Mouse (Mus musculus) left cerebral cortex, adult 18-20 months (tissue): ENCODE data around the gene Kctd13. TPM values are rescaled to one million over a fixed set of nuclear protein-coding genes. Genes with fewer than 3 reads are reported as not detected.

ENCODE experiments used
- DNase-seq, 2 experiments: peaks; one replicate each; pipeline ENCODE4 v3.0.0; 2021 to 2022; ENCODE audit warnings: low spot score in 2 of 2, mixed read lengths in 1 of 2
- total RNA-seq, 2 experiments: library from RNA; stranded (reverse); gene quantifications; 2 replicates each; pipeline ENCODE4 v1.2.3; 2021

The Kctd13 gene
- total RNA-seq, 2 experiments from 2014 or later, result 136 to 158 TPM

DNA sequence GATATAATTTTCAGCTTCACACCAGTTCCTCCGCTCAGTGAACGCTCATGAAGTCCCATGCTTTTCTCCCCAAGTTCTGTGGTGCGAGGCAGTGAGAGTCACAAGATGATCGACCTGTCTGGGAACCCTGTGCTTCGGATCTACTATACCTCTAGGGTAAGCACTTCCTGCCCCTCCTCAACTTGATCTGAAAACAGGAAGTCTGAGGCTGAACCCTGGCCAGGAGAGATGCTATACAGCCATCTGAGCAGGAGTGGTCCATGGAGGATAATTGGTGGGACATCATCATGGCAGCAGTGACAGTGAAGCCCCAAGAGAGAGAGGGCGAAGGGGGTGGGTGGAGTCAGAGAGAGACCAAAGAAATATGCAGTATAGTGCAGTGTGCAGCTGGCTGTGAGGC is 50.2 kb downstream of the Kctd13 start:
- DNase-seq, result no peak

GRCm38 (mm10) chr7:126981601-126982000 is 52.9 kb downstream of the Kctd13 start:
- DNase-seq, result no peak

- no peak for DNase-seq
Observed at GRCm38 (mm10) chr7:126982054-126982453, 53.4 kb downstream of the Kctd13 start.

DNA sequence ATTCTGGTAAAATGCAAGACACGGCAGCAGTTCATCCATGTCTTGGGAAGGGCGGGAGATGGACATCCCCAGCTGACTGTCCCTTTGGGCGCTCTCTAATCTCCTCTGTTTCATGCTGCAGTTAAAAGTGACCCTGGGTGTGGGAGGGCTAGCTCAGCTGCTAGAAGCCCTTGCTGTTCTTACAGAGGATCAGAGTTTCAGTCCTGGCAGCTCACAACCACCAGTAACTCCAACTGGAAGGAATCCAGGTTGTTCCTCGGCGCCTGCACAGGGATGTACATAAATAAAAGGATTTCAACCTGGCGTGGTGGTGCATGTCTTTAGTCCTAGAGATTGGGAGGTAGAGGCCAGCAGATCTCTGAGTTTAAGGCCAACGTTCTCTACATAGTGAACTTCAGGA is 54.4 kb downstream of the Kctd13 start:
- no peak for DNase-seq

- peak; percentile 58 to 72 for DNase-seq
Observed at GRCm38 (mm10) chr7:126984667-126985444, 56.2 kb downstream of the Kctd13 start.

DNA sequence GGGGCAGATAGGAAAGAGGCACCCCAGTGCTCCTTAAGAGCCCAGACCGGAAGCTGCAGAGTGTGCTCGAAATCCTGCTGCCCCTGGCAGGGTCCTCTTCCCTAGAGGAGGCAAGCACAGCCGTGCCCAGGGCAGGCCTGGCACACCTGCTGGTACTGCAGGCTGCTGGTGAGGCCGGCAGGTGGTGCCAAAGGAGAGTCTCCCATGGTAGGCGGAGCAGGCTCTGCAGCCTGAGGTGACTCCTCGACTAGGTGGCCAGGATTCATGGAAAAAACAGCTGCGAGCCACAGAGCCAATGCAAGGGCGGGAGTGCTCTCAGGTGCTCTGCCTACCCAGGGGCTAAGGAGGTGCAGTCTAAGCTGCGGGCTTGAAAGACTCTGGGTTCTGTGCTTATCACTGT is 57.6 kb downstream of the Kctd13 start:
- peak; percentile 42 to 43 for DNase-seq

DNA sequence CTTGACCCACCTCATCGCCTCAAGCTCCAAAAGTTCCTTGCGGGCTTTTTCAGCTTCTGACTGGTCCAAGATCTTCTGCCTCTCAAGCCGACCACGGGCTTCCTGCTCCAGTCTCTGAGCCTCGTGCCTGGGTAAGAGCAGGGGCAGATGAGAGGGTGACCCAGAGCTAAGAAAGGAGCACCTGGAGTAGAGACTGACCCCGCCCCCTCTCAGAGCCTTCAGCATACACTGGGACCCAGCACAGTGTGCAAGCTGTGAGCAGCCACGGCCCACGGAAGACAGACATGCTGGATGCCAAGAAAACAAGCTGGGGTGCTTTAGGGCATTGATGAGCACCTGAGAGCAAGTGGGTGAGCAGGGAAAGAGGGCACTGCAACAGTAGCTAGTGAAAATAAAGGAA is 60.1 kb downstream of the Kctd13 start:
- no peak for DNase-seq

Other genes starting within 250 kb of the Kctd13 start
- gene Bola2, start 233.5 kb upstream of the Kctd13 start, total RNA-seq, result 10 to 100 TPM; 90.5 to 94.8 TPM
- gene Slx1b, start 233.1 kb upstream of the Kctd13 start, total RNA-seq, result 10 to 100 TPM; 14.5 to 15.1 TPM
- 100 to 1,000 TPM; 161 to 166 TPM for gene Coro1a, start 221.1 kb upstream of the Kctd13 start, total RNA-seq
- 100 to 1,000 TPM; 157 to 208 TPM for gene Mapk3, start 169.3 kb upstream of the Kctd13 start, total RNA-seq
- gene Gdpd3, start 162.5 kb upstream of the Kctd13 start, total RNA-seq, result 1 to 10 TPM; 1.3 to 3.5 TPM
- 100 to 1,000 TPM; 282 to 325 TPM for gene Ypel3, start 151.9 kb upstream of the Kctd13 start, total RNA-seq
- under 1 TPM; 0.56 to 0.63 TPM for gene Tbx6, start 147.4 kb upstream of the Kctd13 start, total RNA-seq
- 10 to 100 TPM; 48.3 to 48.5 TPM for gene Ppp4c, start 136.4 kb upstream of the Kctd13 start, total RNA-seq
- 10 to 100 TPM; 63.0 to 65.5 TPM for gene Fam57b, start 131.2 kb upstream of the Kctd13 start, total RNA-seq
- gene 4930451I11Rik, start 97.2 kb upstream of the Kctd13 start, total RNA-seq, result not detected
- gene Doc2a, start 81.5 kb upstream of the Kctd13 start, total RNA-seq, result 10 to 100 TPM; 55.8 to 56.1 TPM
- 10 to 100 TPM; 29.0 to 31.9 TPM for gene Hirip3, start 66.9 kb upstream of the Kctd13 start, total RNA-seq
- gene Ino80e, start 66.5 kb upstream of the Kctd13 start, total RNA-seq, result 10 to 100 TPM; 54.0 to 54.6 TPM
- gene Taok2, start 44.2 kb upstream of the Kctd13 start, total RNA-seq, result 100 to 1,000 TPM; 150 to 163 TPM
- 10 to 100 TPM; 19.6 to 23.3 TPM for gene Tmem219, start 6.0 kb upstream of the Kctd13 start, total RNA-seq
- 10 to 100 TPM; 39.7 to 43.3 TPM for gene Asphd1, start 20.7 kb downstream of the Kctd13 start, total RNA-seq
- gene Sez6l2, start 21.7 kb downstream of the Kctd13 start, total RNA-seq, result 100 to 1,000 TPM; 407 to 416 TPM
- gene Cdipt, start 47.0 kb downstream of the Kctd13 start, total RNA-seq, result 100 to 1,000 TPM; 171 to 180 TPM
- under 1 TPM in 1 of 2 experiments, not detected in 1; 0.45 TPM for gene Cdiptos, start 47.2 kb downstream of the Kctd13 start, total RNA-seq
- gene Mvp, start 85.7 kb downstream of the Kctd13 start, total RNA-seq, result 1 to 10 TPM; 8.6 to 9.5 TPM
- not detected for gene Pagr1b, start 87.6 kb downstream of the Kctd13 start, total RNA-seq
- gene Pagr1a, start 88.5 kb downstream of the Kctd13 start, total RNA-seq, result 10 to 100 TPM; 18.7 to 35.6 TPM
- 10 to 100 TPM; 45.7 to 55.3 TPM for gene Gm42742, start 92.2 kb downstream of the Kctd13 start, total RNA-seq
- gene Prrt2, start 92.3 kb downstream of the Kctd13 start, total RNA-seq, result 100 to 1,000 TPM; 202 to 211 TPM
- gene Maz, start 98.2 kb downstream of the Kctd13 start, total RNA-seq, result 100 to 1,000 TPM; 205 to 207 TPM
- gene Kif22, start 113.6 kb downstream of the Kctd13 start, total RNA-seq, result 1 to 10 TPM; 3.6 to 5.7 TPM
- gene Zg16, start 158.4 kb downstream of the Kctd13 start, total RNA-seq, result not detected
- gene AI467606, start 162.5 kb downstream of the Kctd13 start, total RNA-seq, result 1 to 10 TPM; 1.1 to 1.6 TPM
- under 1 TPM; 0.54 to 0.63 TPM for gene Qprt, start 193.3 kb downstream of the Kctd13 start, total RNA-seq
- gene Spn, start 208.9 kb downstream of the Kctd13 start, total RNA-seq, result under 1 TPM; 0.09 to 0.16 TPM